Mouse (Mus musculus): Measurements from ENCODE around the gene Ccdc85c. TPM values are rescaled to one million over a fixed set of nuclear protein-coding genes. Genes with fewer than 3 reads are reported as not detected.
A peak's percentile ranks its signal among the peaks of the same experiment; 100 is the strongest.

Ccdc85c gene
- 10 to 100 TPM; 38.2 to 46.2 (median 40.0) TPM for total RNA-seq (2022)

DNA sequence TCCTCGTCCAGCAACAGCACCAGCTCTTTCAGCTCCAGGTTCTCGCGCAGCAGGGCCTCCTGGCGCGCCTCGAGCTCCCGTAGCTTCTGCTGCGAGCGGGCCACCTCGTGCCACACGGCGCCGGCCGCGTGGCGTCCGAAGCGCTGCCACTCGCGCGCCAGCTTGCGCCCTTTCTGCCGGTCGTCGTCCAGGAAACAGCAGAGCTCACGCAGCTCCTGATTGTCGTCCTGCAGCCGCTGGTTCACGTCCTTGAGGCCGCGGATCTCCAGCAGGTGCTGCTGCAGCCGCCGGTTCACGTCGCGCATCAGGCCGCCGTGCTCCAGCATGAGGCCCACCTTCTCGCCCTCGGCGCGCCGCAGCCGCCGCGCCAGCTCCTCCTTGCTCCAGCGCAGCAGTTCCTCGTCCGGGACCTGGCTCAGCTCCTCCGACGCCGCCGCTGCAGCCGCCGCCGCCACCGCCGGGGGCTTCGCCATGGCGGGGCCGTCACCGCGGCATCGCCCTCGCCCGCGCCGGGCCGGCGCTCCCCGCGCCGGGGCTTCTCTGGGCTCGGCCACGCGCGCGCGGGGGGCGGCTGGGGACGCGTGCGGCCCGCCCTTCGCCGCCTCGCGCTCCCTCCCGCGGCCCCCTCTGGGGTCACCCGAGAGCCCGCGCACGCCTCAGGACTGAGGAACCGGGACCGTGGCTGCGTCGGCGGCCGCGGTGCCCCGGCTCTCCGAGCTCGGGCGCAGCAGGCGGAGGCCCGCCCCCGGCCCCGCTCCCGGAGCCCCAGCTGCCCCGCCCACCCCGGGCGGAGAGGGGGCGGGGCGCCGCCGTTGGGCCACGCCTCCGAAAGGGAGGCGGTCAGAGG, at the start of gene Ccdc85c:
Gene Ccdc85c (minus strand): TSS at position 765 of the 847 bp plus-strand sequence.
- no peak for DNase-seq (ENCODE audit: low spot score)

DNA sequence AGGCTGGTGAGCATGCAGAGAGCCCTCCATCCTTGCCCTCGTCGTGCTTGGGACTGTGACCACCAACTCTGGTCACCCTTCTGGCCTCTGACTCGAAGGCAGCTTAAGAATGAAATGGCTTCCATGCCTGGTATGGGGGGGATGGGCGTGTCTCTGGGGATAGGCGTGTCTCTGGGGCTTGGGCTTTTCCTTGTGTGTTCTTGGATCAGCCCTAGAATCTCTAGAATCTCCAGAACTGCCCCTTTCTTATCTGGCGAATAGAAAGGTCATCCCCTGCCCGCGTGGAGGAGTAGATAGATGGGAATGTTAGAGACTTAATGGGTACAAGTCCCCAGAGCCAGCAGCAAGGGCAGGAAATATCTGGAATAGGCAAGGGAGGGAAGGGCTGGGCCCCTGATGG, 44.9 kb upstream of the Ccdc85c start:
- no peak for DNase-seq (ENCODE audit: low spot score)

DNA sequence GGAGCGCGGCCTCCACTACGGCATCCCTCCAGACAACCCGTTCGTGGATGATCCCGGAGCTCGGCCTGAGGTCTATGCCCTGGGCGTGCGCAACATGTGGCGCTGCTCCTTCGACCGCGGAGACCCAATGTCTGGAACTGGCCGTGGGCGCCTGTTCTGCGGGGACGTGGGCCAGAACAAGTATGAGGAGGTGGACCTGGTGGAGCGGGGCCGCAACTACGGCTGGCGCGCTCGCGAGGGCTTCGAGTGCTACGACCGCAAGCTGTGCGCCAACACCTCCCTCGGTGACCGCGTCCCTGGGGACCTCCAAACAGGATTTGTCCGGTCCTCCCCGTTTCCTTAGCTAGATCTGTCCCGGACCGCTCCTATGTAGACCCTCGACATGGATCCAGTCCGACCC, 43.3 kb upstream of the Ccdc85c start:
- DNase-seq (ENCODE audit: low spot score), result no peak

DNA sequence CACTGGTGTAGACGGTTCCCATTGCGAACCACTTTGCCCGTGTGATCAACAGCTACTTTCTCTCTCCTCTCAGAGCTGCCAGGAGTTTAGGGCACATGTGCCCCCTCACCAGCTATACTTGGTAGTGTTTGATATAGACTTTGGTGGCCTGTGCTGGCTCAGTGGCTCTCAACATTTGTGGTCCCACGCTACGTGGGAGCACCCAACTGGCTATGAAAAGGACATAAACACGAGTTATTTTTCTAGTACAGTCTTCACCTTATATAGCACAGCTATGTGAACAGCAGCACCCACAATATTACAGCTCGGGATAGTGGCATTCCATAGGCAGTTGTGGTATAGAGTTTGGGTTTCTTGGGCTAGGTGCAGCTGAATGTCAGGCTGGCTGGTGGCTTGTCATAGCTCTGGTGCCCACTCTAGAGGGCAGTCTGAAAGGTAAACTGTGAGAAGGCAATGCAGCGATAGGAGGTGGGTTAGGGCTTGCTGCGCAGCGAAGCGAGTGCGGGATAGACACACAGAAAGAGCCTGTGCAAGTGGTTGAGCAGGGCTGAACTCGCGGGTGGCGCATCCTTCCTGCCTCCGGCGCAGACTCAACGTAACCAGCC, 42.7 kb upstream of the Ccdc85c start:
- DNase-seq (ENCODE audit: low spot score), result no peak

DNA sequence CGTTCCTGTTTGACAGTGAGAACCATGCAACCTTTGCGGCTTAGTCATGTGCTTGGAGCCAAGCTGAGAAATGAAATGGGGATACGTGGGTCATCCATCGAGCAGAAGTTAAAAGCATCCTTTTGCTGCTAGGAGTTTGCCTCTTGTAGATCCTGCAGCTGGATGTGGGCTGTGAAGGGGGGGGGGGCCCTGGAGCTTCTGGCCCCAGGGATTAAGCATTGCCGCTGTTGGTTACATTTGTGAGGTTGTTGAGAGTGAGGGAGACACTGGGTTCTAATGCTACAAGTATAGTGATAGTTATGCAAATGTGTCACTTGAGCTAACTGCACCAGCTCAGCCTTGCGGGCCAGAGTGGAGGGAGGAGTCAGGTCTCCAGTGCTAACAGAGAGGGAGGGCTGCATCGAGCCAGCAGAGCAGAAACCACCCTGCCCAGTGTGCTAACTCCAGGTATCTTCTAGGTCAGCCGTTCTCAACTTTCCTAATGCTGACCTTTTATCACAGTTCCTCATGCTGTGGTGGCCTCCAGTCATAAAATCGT, 42.0 kb upstream of the Ccdc85c start:
- DNase-seq (ENCODE audit: low spot score), result no peak

DNA sequence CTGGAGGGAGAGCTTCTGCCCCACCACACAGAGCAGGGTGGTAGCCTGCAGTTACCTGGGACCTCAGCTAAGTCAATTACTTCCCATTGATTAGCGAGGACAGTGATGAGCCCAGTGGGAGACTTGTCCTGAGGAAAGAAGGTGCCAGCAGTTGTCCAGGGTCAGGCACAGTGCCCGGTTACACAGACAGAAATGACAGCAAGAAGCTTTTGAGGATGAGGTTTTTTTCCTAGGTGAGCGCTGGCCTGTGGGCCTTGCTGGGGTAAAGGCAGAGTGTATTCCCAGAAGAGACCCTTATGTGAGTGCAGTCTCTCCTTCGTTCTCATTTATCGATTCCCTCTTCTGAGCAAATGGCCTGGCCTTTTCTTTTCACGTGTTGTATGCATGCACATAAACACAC, 41.4 kb upstream of the Ccdc85c start:
- DNase-seq (ENCODE audit: low spot score), result no peak

DNA sequence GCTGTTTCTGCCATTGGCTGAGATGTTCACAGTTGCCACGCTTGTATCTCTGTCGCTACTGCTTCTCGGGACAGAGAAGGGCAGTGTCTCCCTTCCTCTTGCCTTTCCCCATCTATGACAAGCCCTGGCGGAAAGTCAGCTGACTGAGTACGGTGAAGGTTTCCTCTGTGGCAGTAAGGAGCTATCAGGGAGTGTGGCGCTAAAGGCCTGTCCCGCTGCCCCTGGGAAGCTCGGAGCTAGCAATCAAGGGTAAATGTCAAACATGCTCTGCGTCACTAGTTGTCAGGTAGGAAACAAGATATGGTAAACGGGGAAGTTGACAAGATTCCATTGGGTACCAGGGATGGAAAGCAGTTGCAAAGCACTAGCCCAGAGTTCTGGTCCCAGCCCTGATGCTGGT, 40.6 kb upstream of the Ccdc85c start:
- no peak for DNase-seq (ENCODE audit: low spot score)

DNA sequence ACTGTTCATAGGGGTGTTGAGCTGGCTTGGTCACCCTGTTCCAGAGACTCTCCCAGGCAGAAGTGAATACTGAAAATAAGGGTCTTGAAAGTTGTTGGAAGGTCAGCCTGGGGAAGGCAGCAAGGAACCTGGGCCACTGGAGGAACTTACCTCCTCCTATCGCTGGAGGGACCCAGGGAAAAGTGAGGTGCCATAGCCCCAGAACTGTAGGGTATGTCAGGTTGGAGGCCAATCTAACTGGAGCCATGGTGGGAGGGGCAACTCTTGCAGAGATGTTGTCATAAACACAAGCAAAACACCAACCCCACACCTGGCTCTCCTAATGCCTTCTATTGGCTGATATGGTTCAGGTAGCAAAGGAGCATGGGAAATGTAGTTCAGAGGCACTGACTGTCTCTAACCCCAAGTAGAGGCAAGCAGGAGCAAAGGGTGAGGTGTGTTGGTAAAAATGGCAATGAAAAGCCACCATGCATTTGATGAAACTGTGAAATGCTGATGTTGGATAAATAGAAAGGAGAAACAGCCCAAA, 38.1 kb upstream of the Ccdc85c start:
- no peak for DNase-seq (ENCODE audit: low spot score)

DNA sequence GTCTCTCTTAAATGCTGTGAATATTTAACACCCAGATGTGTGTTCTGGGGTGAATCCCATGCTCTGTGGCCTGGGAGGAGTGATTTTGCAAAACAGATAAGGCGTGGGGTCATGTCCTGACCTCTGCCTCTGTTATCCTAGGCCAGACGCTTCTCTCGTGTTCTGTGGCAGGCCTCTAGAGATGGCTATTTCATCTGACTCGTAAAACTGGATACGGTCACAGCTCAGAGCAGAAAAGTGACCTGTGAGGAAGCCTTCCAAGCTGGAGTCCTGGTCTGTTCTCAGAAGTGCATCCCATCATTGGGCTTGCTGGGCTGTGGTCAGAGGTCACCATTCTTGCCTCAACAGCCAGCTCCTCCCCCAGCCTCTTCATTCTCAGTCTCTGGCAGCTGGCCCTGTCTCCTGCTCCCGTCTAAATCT, 37.2 kb upstream of the Ccdc85c start:
- DNase-seq (ENCODE audit: low spot score), result no peak

DNA sequence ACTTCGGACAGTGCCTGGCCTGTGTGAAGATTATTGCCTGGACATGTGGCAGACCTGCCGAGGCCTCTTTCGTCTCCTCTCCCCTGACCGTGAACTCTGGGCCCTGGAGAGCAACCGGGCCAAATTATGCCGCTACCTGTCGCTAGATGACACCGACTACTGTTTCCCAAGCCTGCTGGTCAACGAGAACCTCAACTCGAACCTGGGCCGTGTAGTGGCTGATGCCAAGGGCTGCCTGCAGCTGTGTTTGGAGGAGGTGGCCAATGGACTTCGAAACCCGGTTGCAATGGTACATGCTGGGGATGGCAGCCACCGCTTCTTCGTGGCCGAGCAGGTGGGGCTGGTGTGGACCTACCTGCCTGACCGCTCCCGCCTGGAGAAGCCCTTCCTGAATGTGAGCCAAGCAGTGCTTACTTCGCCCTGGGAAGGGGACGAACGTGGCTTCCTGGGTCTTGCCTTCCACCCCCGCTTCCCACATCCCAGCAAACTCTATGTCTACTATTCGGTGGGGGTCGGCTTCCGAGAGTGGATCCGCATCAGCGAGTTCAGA, 36.6 kb upstream of the Ccdc85c start:
- DNase-seq (ENCODE audit: low spot score), result no peak

DNA sequence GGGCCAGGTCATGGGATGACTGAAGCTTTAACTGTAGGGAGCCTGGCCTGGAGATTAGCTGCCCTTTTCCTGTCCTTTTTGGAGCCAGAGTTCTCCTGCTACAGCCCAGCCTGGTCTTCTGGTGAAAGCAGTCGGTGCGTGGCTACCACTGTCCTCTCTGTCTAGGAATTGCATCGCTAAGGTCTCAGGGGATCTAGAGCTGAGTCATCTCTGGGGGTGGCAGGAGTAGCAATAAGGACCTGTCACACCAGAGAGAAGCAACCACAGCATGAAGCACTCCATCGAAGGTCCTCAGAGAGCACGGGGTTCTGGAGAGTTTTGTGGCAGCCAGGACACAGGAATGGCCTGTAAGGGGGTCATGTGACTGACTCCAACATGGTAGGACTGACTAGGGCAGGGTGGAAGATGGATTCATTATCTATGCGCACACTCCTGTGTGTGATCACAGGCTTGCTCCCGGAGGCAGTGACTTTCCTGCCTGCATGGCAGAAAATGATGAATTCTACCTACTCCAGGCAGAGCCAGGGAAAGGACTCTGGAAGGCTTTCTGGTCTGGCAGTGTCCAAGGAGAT, 35.3 kb upstream of the Ccdc85c start:
- DNase-seq (ENCODE audit: low spot score), result no peak

DNA sequence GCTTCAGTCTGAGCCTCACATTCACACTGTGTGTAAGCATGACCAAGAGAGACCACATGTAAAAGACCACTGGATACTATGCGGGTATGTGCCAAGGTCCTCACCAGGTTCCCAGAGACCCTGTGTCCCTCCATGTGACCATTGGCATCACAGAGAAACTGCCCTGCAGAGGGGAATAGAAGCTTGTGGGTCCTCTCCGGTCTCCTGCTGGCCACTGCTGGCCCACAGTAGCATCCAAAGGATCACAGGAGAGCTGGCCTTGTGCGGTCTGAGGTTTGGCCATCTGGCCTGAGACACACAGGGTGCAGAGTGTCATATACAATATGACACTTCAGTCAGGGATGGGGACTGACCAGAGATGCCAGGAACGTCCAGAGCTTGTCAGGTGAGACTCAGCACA, 34.8 kb upstream of the Ccdc85c start:
- no peak for DNase-seq (ENCODE audit: low spot score)

DNA sequence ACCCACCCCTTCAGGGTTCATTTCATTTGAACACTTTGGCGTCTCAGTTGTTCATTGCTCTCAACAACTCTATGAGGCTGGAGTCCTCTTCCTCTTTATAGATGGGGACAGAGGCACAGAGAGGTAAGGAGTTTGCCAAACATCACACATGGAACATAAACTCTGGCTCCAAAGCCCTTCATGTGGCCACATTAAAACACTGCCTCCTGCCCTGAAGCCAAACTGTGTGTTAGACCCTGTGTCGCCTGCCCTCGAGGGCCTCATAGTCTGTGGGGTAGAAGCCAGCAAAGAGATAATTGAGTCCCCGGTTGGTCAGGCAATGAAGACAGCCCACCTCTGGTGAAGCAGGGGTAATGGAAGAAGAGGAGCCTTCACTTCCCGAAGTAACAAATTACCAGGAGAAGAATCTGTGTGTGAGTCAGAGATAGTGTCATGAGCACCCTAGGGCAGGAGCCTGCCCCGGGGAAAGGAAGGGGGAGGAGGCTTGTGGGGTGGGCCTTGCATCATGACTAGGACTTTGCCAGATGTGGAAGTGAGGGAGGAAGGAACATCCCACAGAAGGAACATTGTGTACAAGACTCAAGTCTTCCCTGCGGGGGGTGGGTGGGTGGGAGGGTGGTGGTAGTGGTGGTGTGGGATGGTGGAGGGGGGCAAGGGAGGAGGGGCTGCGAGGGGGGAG, 34.0 kb upstream of the Ccdc85c start:
- DNase-seq (ENCODE audit: low spot score), result peak; percentile 81

DNA sequence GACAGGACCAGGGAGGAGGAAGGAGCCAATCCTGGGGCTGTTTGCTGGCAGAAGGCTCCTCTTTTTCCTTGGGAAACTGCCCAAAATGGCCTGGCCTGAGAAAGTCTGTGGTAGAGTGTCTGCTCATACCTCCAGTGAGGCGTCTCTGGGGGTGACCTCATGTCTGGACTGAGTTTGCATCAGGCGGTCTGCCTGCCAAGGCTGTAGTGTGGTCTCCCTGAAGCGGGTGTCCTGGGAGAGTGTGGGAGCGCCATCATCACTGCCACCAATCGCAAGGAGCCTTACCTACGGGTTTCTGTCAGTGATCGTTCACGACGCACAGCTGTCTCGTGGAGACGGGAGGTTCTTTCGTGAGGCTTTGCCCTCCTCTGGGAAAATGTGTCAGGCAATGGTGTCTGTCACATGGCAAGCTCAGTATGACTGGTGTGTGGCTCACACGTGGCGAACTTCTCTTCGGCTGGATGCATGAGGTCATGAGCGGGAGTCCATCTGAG, 33.2 kb upstream of the Ccdc85c start:
- DNase-seq (ENCODE audit: low spot score), result peak; percentile 69

DNA sequence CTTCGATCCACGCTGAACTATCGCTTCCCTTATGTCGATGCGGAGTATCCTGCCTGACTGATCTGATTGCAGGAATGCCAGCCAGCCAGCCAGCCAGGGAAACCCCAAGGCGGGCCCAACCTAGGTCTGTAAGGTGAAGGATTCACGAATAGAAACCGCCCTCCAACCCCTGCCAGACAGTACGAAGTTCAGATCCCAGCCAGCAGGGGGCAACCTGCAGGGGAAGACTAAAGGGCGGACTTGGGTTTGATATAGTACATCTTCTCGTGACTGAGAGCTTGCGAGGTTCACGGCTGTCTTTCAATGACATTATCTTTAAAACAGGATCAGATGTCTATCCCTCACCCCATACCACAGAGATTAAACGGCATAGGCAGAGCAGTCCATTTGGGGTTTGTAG, 32.3 kb upstream of the Ccdc85c start:
- DNase-seq (ENCODE audit: low spot score), result peak; percentile 45

DNA sequence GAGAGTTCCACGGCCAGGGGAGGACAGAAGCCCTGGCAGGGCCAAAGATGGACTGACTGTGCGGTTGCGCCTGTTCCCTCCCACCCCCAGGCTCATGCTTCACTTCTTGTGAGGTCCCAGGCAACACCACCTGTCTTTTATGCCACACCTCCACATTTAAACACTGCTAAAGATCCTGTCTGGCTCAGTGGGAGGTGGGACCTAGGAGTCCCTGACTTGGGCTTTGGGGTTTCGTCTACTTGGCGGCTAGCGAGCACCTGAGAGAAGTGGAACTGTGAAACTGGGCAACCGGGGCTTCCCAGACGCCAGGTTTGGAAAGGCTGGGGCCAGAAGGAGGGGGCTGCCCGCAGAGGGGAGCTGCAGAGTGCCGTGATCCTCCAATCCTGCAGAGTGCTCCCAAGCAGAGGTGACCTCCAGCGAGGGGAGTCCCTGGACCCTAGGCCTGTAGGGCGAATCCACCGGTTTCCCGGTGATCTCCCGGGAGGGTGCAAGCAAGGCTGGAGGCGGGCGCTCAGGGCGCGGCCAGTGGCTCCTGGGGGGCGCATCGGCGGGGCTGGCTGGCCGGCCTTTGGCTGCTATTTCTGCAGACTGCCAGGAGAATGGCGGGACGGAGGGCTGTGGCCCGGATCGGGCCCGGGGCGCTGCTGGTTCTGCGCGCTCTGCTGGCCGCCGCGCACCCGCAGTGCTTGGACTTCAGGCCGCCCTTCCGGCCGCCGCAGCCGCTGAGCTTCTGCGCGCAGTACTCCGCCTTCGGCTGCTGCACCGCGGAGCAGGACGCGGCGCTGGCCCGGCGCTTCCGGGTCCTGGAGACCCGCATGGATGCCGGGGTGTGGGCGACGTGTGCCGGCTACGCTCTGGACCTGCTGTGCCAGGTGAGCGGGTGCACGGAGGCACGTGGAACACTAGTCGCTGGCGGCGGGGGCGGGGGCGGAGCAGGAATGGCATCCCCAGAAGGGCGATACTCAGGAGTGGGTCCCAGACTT, 30.9 kb upstream of the Ccdc85c start, which contains the start of gene Hhipl1:
Gene Hhipl1 (plus strand): TSS at position 459 of the 983 bp plus-strand sequence.
- DNase-seq (ENCODE audit: low spot score), result no peak

DNA sequence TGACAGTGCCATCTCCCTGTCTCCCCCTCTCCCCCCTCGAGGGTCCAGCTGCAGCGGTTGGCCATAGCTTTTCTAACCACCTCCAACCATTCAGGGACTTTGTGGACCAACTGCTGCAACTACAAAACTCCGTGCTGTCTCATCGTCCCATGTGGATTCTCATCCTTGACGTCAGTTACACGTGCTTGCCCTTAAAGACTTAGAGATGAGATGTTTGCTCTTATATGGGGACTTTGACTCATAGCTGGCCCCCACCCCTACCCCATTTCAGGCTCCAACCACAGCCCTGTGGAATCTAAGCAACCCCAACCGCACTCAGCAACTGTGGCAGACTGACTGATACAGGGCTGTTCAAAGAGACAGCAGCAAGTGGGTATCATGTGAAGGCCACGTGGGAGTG, 29.9 kb upstream of the Ccdc85c start:
- DNase-seq (ENCODE audit: low spot score), result no peak

DNA sequence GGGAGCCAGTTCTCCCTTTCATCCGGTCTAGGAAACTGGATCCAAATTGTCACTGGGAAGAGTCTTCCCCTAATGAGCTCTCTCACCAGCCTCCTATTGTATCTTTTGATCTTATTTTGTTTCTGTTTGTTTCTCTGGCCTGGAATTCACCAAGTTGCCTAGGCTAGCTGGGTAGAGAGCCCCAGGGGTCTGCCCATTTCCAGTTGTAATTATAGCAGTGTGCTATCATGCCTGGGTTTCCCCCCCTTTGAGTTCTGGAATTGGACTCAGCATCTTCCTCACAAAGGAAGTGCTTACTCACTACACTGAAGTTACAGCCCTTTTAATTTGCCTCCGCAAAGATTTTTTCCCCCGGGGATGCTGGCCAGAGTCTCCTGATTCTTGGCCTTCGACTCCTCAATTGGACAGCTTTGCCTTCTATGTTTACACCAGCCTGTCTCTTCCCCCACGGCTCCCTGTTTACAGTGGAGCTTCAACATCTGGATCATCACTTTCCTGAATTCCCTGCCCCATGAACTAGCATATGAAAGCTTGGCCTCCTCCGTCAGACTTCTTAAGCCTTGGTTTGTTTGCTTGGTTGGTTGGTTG, 28.6 kb upstream of the Ccdc85c start:
- DNase-seq (ENCODE audit: low spot score), result peak; percentile 42

DNA sequence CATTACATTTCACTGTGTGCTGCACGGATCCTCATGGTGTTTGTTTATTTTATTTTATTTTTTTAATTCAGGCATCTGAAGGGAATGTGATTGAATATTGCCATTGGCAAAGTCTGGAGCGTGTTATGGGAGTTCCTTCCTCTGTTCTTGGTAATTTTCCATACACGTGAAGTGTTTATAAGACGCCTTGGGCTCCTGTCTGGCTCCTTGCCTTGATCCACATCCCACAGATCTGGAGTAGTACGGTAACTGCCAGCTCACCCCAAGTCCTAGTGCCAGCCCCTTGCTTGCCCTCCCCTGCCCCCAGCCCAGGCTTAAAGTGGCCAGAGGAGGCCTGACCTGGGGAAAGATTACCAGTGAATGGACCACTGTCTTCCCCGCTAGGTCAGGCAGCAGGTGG, 25.8 kb upstream of the Ccdc85c start:
- no peak for DNase-seq (ENCODE audit: low spot score)

DNA sequence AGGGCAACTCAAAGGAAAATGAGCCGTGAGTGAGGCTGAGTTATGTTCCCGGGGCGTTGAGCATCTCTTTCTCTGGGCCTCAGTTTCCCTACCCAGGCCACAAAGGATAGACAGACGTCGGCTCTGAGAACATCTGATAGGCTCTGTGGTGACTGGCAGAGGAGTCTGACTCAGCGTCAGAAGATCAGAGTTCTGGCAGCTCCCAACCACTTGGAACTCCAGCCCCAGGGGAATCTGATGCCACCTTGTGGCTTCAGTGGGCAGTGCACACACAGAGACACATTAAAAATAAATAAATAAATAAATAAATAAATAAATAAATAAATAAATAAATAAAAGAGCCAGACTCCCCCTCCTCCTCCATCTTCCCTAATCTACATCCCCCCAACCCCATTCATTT, 21.8 kb upstream of the Ccdc85c start:
- DNase-seq (ENCODE audit: low spot score), result no peak

Measured in heart, adult 8-10 months (tissue).